Mouse (Mus musculus): ENCODE measurements around the gene Hdac5. TPM values are rescaled to one million over a fixed set of nuclear protein-coding genes. Genes with fewer than 3 reads are reported as not detected.

Hdac5 gene
- polyA plus RNA-seq, 1 experiment from 2014 or later = 21.7 TPM

Small RNA genes lying within 50 kb of the gene (microRNA-seq; reads per million reads assigned to microRNA genes)
- gene Mir8101 = 9.5 reads per million, percentile 21 among the genes with 10 or more reads in this experiment

Other genes with a start within 250 kb of the Hdac5 start
- not detected in 2 replicates for gene Cfap97d1, start 245.9 kb downstream of the Hdac5 start, polyA plus RNA-seq (2016; fragmentation: Nextera tagmentation; extraction: Ambion mirVana)
- 12.9 and 13.4 TPM in 2 replicates for gene Dusp3, start 243.2 kb downstream of the Hdac5 start, polyA plus RNA-seq (2016; fragmentation: Nextera tagmentation; extraction: Ambion mirVana)
- gene Mpp3, start 201.7 kb downstream of the Hdac5 start, polyA plus RNA-seq (2016; fragmentation: Nextera tagmentation; extraction: Ambion mirVana) = 0.66 and 0.85 TPM in 2 replicates
- 0.50 and 0.51 TPM in 2 replicates for gene Cd300lg, start 188.7 kb downstream of the Hdac5 start, polyA plus RNA-seq (2016; fragmentation: Nextera tagmentation; extraction: Ambion mirVana)
- 15.1 and 16.7 TPM in 2 replicates for gene Mpp2, start 141.7 kb downstream of the Hdac5 start, polyA plus RNA-seq (2016; fragmentation: Nextera tagmentation; extraction: Ambion mirVana)
- gene Ppy, start 128.8 kb downstream of the Hdac5 start, polyA plus RNA-seq (2016; fragmentation: Nextera tagmentation; extraction: Ambion mirVana) = not detected in 2 replicates
- gene Pyy, start 122.3 kb downstream of the Hdac5 start, polyA plus RNA-seq (2016; fragmentation: Nextera tagmentation; extraction: Ambion mirVana) = 0.32 TPM in 1 of 2 replicates, not detected in the other
- 7.7 and 8.8 TPM in 2 replicates for gene Nags, start 84.7 kb downstream of the Hdac5 start, polyA plus RNA-seq (2016; fragmentation: Nextera tagmentation; extraction: Ambion mirVana)
- gene Tmem101, start 73.8 kb downstream of the Hdac5 start, polyA plus RNA-seq (2016; fragmentation: Nextera tagmentation; extraction: Ambion mirVana) = 16.3 TPM in 2 replicates
- 84.3 and 85.8 TPM in 2 replicates for gene Lsm12, start 44.9 kb downstream of the Hdac5 start, polyA plus RNA-seq (2016; fragmentation: Nextera tagmentation; extraction: Ambion mirVana)
- 18.0 and 19.7 TPM in 2 replicates for gene G6pc3, start 40.5 kb downstream of the Hdac5 start, polyA plus RNA-seq (2016; fragmentation: Nextera tagmentation; extraction: Ambion mirVana)
- 19.5 and 19.7 TPM in 2 replicates for gene BC030867, start 18.7 kb upstream of the Hdac5 start, polyA plus RNA-seq (2016; fragmentation: Nextera tagmentation; extraction: Ambion mirVana)
- gene Asb16, start 38.6 kb upstream of the Hdac5 start, polyA plus RNA-seq (2016; fragmentation: Nextera tagmentation; extraction: Ambion mirVana) = 0.05 TPM in 1 of 2 replicates, not detected in the other
- 28.4 and 28.9 TPM in 2 replicates for gene Tmub2, start 54.8 kb upstream of the Hdac5 start, polyA plus RNA-seq (2016; fragmentation: Nextera tagmentation; extraction: Ambion mirVana)
- gene Atxn7l3, start 66.5 kb upstream of the Hdac5 start, polyA plus RNA-seq (2016; fragmentation: Nextera tagmentation; extraction: Ambion mirVana) = 7.3 and 7.5 TPM in 2 replicates
- gene Ubtf, start 89.6 kb upstream of the Hdac5 start, polyA plus RNA-seq (2016; fragmentation: Nextera tagmentation; extraction: Ambion mirVana) = 97.2 and 98.8 TPM in 2 replicates
- 913 and 972 TPM in 2 replicates for gene Slc4a1, start 136.0 kb upstream of the Hdac5 start, polyA plus RNA-seq (2016; fragmentation: Nextera tagmentation; extraction: Ambion mirVana)
- 1.9 and 2.1 TPM in 2 replicates for gene Rundc3a, start 163.2 kb upstream of the Hdac5 start, polyA plus RNA-seq (2016; fragmentation: Nextera tagmentation; extraction: Ambion mirVana)
- gene Slc25a39, start 177.8 kb upstream of the Hdac5 start, polyA plus RNA-seq (2016; fragmentation: Nextera tagmentation; extraction: Ambion mirVana) = 365 and 367 TPM in 2 replicates
- 55.8 and 58.1 TPM in 2 replicates for gene Grn, start 200.1 kb upstream of the Hdac5 start, polyA plus RNA-seq (2016; fragmentation: Nextera tagmentation; extraction: Ambion mirVana)
- 1.3 and 1.9 TPM in 2 replicates for gene Fam171a2, start 217.5 kb upstream of the Hdac5 start, polyA plus RNA-seq (2016; fragmentation: Nextera tagmentation; extraction: Ambion mirVana)
- gene Itga2b, start 240.0 kb upstream of the Hdac5 start, polyA plus RNA-seq (2016; fragmentation: Nextera tagmentation; extraction: Ambion mirVana) = 82.1 and 88.2 TPM in 2 replicates

All from liver, embryonic 12.5 days (tissue).